Mouse (Mus musculus) kidney, adult 2 months (tissue): ENCODE data around the gene Arpc4.

Experiments used
- CTCF ChIP-seq: fragments of 200-500 bp; conservative IDR thresholded peaks from 2 replicates; pipeline ENCODE4 v1.5.1; 2011; ENCODE audit warnings: low read depth, mild to moderate bottlenecking, control low read depth, low read length, moderate library complexity, mixed read lengths; ENCODE audit not compliant: insufficient read depth, insufficient read length
- POLR2A ChIP-seq: fragments of 200-500 bp; IDR thresholded peaks from one replicate; pipeline ENCODE4 v1.6.1; 2011; ENCODE audit warnings: low read depth, low read length, control low read depth

GRCm38 (mm10) chr6:113373491-113373890 is 4.4 kb upstream of the Arpc4 start:
- TF ChIP-seq CTCF, result no peak
- no peak for TF ChIP-seq POLR2A
